ENCODE assay signal across 9 mouse cellular contexts in the genomic region with DNA sequence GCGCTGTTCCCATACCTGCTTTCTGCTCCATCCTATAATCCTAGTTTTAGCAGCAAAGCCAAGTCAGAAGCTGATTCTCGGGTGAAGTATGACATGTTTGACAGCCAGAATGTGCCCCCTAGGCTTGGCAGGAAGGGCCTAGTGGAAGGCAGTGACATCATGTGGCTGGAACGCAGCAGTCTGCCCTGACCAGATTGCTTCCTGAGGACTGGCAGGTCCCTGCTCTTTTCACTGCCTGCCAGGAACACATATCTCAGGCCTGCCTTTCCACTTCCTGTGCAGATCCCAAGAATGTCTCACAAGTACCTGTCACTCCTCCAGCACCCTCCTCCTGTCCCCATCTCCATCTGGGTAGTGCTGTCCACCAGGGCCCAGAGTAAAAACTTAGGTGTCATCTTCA. TPM values are rescaled to one million over a fixed set of nuclear protein-coding genes. Genes with fewer than 3 reads are reported as not detected.
DNase-seq lines count a peak whose midpoint lies in the region; ATAC-seq lines count a peak whose summit lies in the region.
"Had no signal": no experiment of that assay in that cellular context is flagged by ENCODE, and none has a peak within 500 bp of the region (broad histone marks: within the 10 kb centered on the region; RNA-seq: fewer than 3 reads in every experiment).

No protein-coding gene starts in this region.

- peak; percentile 68 for ATAC-seq in heart, embryonic 11.5 days (replicated peaks; ENCODE audit: insufficient number of reproducible peaks, low FRiP score, low TSS enrichment)
- peak; percentile 69; the same call in 1 of the 2 replicates for ATAC-seq in lung, embryonic 16.5 days (ENCODE audit: low read depth)

- H3K9ac ChIP-seq in heart, embryonic 11.5 days (ENCODE audit: low read depth, low read length) = peak overlapping the region; percentile 49; the same call in 1 of the 2 replicates
- no peak overlapping the region for H3K9ac ChIP-seq in lung, embryonic 16.5 days (ENCODE audit: low read length)
- H3K9ac ChIP-seq: neural tube, embryonic 13.5 days had no signal

- peaks cover 14% of the 10 kb centered on the region for H3K36me3 ChIP-seq in heart, embryonic 11.5 days (ENCODE audit: control insufficient read depth, insufficient read depth, low read length)
- peaks cover 27% of the 10 kb centered on the region for H3K36me3 ChIP-seq in lung, embryonic 16.5 days (ENCODE audit: control insufficient read depth, insufficient read depth, low read length)

- H3K4me1 ChIP-seq in heart, embryonic 11.5 days (ENCODE audit: control insufficient read depth, insufficient read depth, low read length) = peaks cover 29% of the 10 kb centered on the region
- H3K4me1 ChIP-seq in lung, embryonic 16.5 days (replicated peaks; ENCODE audit: control insufficient read depth, insufficient read depth, low read length) = no peaks in the 10 kb centered on the region
- H3K4me1 ChIP-seq: neural tube, embryonic 13.5 days had no signal

- no peak overlapping the region for H3K4me3 ChIP-seq in heart, embryonic 11.5 days (ENCODE audit: low read depth, low read length)
- no peak overlapping the region for H3K4me3 ChIP-seq in lung, embryonic 16.5 days (ENCODE audit: low read length)
- H3K4me3 ChIP-seq: neural tube, embryonic 13.5 days had no signal

- H3K4me2 ChIP-seq in heart, embryonic 11.5 days = no peak overlapping the region
- no peak overlapping the region for H3K4me2 ChIP-seq in lung, embryonic 16.5 days (ENCODE audit: low read depth, low read length)
- H3K4me2 ChIP-seq: neural tube, embryonic 13.5 days had no signal

- H3K27ac ChIP-seq in heart, embryonic 11.5 days (ENCODE audit: low read depth, low read length) = peak overlapping the region; percentile 96
- H3K27ac ChIP-seq in lung, embryonic 16.5 days (ENCODE audit: low read length) = no peak overlapping the region; the same call in 1 of the 2 replicates
- H3K27ac ChIP-seq: neural tube, embryonic 13.5 days had no signal

- no peaks in the 10 kb centered on the region for H3K9me3 ChIP-seq in heart, embryonic 11.5 days (replicated peaks; ENCODE audit: control insufficient read depth, low read length)
- no peaks in the 10 kb centered on the region for H3K9me3 ChIP-seq in lung, embryonic 16.5 days (ENCODE audit: control insufficient read depth, low read length)
- H3K9me3 ChIP-seq: neural tube, embryonic 13.5 days had no signal

- 45% methylated on average over 3 of the region's 3 CpGs for WGBS in heart, embryonic 11.5 days (ENCODE audit: insufficient replicate concordance)
- 61% methylated on average over 3 of the region's 3 CpGs for WGBS in lung, embryonic 16.5 days

- peak; percentile 42 for DNase-seq in adrenal gland, adult 2 months
- DNase-seq in adrenal gland, adult 8-10 months = no peak
- DNase-seq in cerebellum, postnatal 10 days = peak; percentile 88 to 93
- no peak for DNase-seq in testis, postnatal 10 days (ENCODE audit: low spot score)
- no peak for DNase-seq in natural killer cell, adult 2 months (ENCODE audit: low spot score in 2 of 2)
- DNase-seq in spleen, postnatal 4 days (ENCODE audit: low spot score in 2 of 2) = no peak

- H3K27me3 ChIP-seq in heart, embryonic 11.5 days (ENCODE audit: control insufficient read depth, insufficient read depth, low read length) = no peaks in the 10 kb centered on the region
- no peaks in the 10 kb centered on the region for H3K27me3 ChIP-seq in lung, embryonic 16.5 days (ENCODE audit: control insufficient read depth, insufficient read depth, low read depth, low read length)
- H3K27me3 ChIP-seq: neural tube, embryonic 13.5 days had no signal

RNA-seq across cellular contexts. Expression of gene Atf1, which starts 27.8 kb away (rescaled TPM):
- total RNA-seq in adrenal gland, adult 2 months (2021) = 10 to 100 TPM; 51.9 to 88.4 TPM
- 43.6 and 61.8 TPM in 2 replicates for polyA plus RNA-seq in adrenal gland, adult 2 months (2012; rRNA removed)
- 10 to 100 TPM; 61.9 to 72.1 (median 66.3) TPM for total RNA-seq in adrenal gland, adult 8-10 months (2022)
- 33.7 and 38.6 TPM in 2 replicates for polyA plus RNA-seq in heart, embryonic 11.5 days (2014; fragmentation: Nextera tagmentation; extraction: Ambion mirVana)
- polyA plus RNA-seq in lung, embryonic 16.5 days (2015; fragmentation: Nextera tagmentation; extraction: Ambion mirVana) = 44.5 and 46.2 TPM in 2 replicates

Comparison
In these comparisons a context has a peak if more than half of its experiments do, and no peak if none do; other contexts are left out.
1. DNase-seq: peak in adrenal gland, adult 2 months (single experiment) and cerebellum, postnatal 10 days (2 of 2); none in adrenal gland, adult 8-10 months (single experiment), testis, postnatal 10 days (single experiment), natural killer cell, adult 2 months (0 of 2) and spleen, postnatal 4 days (0 of 2).